Mouse (Mus musculus) urinary bladder, postnatal 10 days (tissue): ENCODE results near the gene Hp1bp3.

Source experiments
- DNase-seq: peaks from one replicate; pipeline ENCODE4 v3.0.0; 2022; ENCODE audit warnings: low spot score

Gene Hp1bp3

GRCm38 (mm10) chr4:138223623-138224022 lies 7.5 kb downstream of the Hp1bp3 start:
- DNase-seq, result no peak

DNA sequence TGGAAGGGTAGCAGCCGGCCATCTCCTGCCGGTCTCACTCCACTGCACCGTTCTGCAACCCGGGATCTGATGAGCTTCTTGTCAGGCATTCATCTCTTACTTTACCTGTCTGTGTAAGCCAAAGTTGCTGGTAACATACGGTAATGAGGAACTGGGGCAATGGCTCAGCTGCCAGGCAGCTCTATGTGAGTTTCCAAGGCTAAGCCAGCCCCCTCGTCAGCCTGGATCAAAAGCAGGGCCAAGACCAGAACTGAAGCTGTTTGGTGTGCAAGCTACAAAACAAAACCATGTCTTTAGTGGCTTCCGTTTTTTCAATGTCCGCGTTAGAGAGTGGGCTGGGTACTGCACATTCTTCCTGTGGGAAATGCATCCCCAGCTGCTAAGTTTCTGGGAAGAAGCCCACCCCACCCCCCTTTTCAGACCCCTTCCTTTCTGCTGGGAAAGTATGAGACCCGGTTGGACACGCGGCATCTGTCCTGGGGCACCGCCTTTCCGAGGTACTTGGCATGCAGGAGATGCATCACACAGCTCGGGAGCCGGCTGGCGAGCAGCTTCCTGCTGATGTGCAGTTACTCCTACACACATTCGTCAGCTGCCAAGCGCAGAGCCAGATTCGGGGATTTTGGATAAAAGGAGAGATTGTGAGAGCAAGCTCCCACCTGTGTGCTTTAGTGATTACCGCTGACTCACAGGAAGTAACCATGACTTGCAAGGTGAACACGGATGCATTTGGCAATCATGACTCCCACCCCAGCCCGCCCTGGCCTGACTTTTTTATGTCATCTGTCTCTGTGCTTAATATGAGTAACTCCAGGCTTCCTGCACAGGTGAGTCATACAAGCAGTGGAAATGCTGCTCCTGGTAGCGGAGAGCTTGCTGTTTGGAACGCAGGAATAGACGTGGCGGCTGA lies 30.9 kb downstream of the Hp1bp3 start:
- DNase-seq, result no peak

DNA sequence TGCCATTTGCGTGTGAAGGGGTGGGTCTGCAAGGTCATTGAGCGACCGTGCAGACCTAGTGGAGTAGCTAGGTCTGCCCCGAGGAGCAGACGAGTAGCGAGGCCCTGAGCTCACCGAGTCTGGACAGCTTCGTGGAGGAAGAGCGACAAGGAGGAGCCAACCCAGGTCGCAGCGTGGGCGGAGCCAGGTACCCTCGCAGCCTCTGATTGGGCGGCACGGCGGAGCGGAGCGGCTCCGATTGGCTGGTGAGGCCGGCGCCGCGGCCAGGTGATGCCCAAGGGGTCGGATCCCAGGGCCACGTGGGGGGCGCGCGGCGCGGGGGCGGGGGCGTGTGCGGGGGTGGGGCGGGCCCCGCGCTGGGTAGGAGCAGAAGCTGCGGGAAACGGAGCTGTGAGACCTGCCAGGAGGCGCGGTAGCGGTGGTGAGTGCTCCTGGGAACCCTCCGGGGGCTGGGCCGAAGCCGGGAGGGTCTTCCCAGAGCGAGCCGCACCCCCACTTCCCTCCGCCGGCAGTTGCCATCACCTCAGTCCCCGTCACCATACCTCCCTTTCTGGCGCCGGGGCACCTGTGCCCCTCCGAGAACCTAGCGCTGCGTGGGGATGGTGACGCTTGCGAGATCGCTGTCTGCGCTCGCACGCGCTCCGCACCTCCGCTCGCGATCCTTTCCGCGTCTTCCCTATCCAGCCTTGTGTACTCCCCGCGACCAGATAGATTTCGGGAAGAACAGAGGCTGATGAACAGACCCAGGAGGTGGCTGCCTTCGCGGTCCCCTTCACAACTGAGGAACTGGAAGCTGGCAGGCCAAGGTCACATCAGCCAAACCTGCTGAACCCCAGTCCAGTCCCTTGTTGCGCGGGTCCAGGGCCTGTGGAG lies 34.2 kb downstream of the Hp1bp3 start, which contains the start of the genes Sh2d5 and Kif17:
TSS of gene Sh2d5 (plus strand) at position 316 of the 873 bp plus-strand sequence.
TSS of gene Kif17 (plus strand) at position 348 of the 873 bp plus-strand sequence.
- no peak for DNase-seq

DNA sequence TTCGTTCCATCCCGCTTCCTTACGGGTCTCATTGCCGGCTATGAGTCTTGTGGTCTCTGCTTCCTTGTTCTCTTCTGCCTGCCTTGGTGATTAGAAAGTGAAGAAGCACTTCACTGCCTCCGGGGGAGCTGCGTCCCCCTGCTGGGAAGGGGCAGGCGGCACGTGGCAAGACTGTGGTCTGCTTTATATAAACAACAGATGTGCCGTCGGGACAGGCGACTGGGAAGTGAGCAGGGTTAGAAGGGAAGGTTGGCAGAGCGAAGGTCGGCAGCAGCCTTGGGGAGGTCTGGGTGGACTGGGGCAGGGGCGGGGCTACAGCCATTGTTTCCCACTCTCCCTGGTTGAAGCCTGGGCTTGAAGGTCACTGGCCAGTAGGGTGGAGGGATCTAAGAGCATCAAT lies 35.7 kb downstream of the Hp1bp3 start:
- no peak for DNase-seq

DNA sequence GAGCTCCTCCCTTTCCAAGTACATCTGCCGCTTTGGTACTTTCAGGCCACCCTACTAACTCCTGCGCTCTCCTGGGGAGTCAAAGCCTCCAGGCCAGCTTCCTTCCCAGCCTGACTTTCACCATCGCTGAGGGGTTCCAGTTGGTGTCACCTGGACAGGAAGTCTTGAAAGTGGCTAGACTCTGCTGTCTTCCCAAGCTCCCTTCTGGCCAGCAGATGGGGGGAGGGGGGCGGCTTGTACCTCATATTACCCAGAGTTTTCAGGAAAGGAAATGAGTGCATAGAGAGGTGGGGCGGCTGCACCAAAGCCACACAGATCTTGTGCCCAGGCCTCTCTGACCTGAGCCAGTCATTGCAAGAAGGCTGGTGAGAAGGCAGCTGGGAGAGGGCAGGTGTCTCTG lies 36.1 kb downstream of the Hp1bp3 start:
- no peak for DNase-seq

GRCm38 (mm10) chr4:138257116-138257687 lies 41.1 kb downstream of the Hp1bp3 start:
- no peak for DNase-seq

DNA sequence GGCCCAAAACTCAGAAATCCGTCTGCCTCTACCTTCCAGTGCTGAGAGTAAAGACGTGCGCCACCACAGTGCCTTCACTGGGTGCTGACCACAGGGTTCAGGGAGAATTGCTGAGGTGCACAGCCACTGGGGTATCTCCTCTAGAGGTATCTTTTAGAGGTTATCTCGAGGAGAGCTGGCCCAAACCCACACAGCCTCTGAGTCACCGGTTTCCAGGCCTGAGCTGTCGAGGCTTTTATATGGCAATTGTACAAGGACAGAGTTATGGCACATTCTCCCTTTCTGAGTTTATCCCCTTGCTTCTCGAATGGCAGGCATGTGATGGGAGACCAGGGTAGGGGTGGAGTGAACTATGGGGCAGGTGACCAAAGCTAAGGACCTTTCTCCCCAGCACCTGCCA lies 42.6 kb downstream of the Hp1bp3 start:
- no peak for DNase-seq

GRCm38 (mm10) chr4:138259482-138259881 lies 43.4 kb downstream of the Hp1bp3 start:
- DNase-seq, result no peak

DNA sequence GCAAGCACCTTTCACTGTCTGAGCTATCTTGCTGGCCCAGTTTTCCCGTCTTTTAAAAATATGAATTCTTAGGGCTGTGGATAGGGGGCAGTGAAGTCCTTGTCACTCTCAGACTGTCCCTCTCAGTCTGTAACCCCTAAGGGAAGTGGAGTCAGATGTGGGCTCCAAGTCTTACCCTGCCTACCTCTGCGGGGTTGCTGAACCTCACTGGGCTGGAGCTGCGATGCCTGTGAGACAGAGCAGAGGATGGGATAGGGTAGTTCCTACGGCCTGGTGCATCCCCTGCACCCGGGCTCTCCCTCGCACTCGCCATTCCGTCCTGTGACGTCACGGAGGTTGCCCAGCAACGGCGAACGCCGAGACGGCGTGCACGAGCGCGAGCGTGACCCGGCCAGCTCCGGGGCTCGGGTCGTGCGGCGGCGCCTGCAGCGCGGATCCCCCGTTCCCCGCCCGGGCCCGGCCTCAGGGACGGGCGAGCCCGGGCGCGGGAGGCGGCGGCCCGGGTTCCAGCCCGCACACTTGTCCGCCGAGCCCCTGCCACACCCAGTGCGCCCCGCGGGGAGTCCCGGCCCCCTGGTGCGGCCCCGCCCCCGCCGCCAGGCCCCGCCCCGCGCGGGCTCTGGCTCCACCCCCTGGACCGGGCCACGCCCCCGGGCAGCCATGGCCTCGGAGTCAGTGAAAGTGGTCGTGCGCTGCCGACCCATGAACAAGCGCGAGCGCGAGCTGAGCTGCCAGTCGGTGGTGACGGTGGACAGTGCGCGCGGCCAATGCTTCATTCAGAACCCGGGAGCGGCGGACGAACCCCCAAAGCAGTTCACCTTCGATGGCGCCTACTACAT lies 46.0 kb downstream of the Hp1bp3 start:
- DNase-seq, result peak; percentile 72

DNA sequence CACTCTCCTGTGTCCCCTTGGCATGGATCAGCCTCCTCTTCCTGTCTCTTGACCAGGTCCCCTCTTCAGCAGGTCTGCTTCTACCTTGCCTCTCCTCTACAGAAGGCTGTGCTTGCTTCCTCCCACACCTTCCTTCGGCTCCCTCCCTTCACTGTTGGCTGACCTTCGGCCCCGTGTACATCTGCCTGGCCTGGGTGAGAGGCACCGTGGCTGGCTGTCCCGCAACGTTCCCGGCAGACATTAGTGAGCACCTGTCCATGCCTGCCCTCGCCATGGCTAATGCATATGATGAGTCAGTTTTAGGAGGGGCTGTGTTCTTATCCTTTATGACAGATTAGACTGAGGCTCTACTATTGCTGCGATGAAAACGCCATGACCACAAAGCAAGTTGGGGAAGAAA lies 51.8 kb downstream of the Hp1bp3 start:
- DNase-seq, result no peak

DNA sequence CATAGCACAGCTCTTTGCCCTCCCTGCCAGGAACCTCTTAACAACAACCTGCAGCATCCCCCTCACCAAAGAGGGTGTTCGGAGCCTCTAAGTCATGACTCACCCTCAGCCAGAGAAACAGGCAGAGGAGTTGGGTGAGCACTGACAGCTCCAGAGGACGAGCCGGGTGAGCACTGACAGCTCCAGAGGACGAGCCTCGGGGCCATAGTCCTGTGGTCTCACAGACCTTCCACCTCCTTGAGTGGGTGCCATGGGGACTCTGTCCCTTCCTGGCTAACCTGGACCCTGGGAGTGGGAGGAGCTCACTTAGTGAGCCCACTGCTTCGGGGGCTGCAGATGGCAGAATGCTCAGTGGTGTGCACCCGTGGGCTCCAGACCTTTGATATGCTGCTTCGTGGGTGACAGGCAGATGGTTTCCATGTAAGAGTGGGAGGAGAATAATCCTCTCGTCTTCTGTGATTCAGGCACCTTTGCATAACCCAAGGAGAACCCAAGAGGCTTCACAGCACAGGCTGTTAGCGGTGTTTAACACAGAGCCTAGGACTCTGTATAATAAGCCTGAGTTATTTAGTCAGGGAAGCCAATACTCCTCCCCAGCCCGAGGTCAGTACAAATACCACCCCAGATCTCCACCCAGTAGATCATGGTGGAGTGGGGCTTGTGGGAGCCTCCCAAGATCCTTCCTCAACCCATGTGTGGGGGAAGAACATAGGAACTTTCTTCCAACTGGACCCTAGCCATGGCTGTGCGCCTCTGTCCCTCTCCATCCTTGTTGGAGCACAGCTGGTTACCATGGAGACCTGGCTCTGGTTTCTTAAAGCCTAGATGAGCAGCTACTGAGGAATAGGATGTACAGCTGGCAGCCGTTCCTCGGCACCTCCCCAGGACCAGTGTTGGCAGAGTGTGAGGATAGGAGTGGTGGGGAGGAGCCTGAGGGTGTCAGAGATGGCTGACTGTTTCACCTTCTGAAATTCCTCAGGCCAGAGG lies 56.2 kb downstream of the Hp1bp3 start:
- DNase-seq, result no peak

DNA sequence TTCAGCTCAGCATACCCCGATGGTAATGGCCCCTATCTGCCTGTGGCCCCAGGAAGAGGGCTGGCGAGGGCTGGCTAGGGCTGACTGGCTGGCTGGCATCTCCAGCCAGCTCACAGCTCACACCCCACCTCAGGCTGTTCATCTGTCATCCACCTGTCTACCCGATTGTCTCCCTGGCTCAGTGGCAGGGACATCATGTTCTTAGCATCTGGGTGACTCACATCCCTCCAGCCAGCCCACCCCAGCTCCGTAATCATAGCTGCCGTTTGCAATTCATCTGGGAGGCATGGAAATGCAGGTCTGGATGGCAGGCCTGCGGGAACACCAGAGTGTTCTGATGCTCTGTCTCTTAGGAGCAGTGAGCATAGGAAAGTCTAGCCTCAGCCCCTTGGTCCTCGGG lies 62.2 kb downstream of the Hp1bp3 start:
- no peak for DNase-seq

DNA sequence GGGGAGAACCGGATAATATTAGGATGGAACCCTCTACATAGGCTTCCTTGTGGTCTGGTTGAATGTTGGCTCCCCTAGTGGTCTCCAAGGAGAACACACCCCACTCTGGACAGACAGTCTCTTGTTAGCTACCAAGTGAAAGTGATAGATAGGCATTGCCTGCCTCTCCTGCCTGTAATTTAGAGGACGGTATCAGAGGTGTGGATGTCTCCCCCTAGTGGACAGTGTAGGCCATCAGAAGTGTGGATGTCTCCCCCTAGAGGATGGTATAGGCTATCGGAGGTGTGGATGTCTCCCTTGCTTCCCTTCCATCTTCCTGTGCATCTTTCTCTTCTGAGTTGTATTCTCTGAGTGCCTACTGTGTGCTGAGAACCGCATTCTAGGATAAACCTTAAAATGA lies 66.7 kb downstream of the Hp1bp3 start:
- no peak for DNase-seq

DNA sequence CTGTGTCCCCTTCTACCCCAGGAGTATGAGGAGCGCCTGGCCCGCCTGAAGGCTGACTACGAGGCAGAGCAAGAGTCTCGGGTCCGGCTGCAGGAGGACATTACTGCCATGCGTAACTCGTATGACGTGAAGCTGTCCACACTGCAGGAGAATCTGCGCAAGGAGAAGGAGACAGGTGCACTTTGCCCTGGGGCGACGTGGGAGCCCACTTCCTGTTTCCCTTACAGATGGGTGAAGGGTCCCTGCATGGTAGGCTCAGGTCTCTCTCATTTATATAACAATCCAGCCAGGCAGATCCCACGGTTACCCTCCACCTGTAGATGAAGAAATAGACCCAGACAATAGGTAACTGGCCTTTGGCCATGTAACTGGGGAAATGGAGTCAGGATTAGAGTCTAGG lies 70.3 kb downstream of the Hp1bp3 start:
- DNase-seq, result no peak

DNA sequence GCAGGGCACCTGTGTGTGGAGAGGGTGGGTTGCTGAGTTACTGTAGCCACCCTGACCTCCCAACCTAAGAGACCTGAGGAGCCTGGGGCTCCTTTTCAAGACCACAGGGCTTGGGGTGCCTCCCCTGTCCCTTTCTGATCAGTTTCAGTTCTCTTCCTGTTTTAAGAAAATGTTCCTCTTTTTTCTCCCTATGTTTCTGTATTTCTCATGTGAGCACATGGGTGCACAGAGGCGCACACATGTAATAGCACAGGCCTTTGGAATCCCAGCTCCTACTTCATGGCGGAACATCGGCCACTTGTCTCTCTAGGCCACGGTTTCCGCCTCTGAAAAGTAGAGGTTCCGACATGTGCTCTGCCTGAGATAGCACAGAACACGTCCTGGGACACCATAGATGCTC lies 72.6 kb downstream of the Hp1bp3 start:
- DNase-seq, result no peak

DNA sequence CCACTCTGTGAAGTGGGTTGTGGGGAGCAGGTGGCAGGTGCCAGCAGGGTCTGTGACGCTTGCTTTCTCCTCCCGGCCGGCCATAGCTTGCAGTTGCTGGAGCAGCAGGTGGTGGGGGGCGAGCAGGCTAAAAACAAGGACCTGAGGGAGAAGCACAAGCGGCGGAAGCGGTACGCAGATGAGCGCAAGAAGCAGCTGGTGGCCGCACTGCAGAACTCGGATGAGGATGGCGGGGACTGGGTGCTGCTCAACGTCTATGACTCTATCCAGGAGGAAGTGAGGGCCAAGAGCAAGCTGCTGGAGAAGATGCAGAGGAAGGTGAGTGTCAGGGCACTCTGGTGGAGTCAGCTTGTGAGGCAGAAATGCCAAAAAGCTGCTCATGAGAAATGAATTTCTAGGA lies 75.9 kb downstream of the Hp1bp3 start:
- DNase-seq, result no peak

DNA sequence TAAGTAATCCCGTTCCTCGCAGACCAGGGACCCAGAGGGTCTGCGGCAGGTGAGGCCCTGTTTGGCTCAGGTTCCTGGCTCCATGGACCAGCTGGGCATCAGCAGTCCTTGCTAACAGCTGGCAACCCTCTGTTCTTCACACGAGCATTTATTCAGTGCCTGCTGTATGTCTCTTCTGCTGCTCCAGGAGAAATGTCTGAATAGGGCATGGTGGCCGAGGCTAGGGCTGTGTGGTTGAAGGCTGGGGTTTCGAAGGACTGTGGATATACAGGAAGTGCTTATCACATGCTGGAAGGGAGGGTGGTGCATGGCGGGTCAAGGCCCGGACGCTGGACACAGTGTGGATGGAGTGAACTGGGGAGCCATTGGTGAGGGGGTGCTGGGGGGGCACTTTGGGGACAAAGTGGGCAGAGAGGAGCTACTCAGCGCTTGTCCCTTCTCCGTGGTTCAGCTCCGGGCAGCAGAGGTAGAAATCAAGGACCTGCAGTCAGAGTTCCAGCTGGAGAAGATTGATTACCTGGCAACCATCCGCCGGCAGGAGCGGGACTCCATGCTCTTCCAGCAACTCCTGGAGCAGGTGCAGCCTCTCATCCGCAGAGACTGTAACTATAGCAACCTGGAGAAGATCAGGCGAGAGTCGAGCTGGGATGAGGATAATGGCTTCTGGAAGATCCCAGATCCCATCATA lies 77.3 kb downstream of the Hp1bp3 start:
- DNase-seq, result no peak

GRCm38 (mm10) chr4:138293949-138294550 lies 78.0 kb downstream of the Hp1bp3 start:
- no peak for DNase-seq
